Mouse (Mus musculus) layer of hippocampus, adult 9-11 months (tissue): ENCODE data around the gene Tmem202.

Experiments used
- DNase-seq: peaks from one replicate; pipeline ENCODE4 v3.0.0; 2022

Tmem202 gene

GRCm38 (mm10) chr9:59539441-59540137 lies at the start of gene Tmem202, which contains the start of gene Hexa:
Gene Tmem202 (minus strand): TSS chr9:59539847.
Gene Hexa (plus strand): TSS chr9:59539540.
- DNase-seq: peak; percentile 83

GRCm38 (mm10) chr9:59588710-59589671 lies 49.3 kb upstream of the Tmem202 start:
- DNase-seq: peak; percentile 94

GRCm38 (mm10) chr9:59588252-59588651 lies 48.6 kb upstream of the Tmem202 start:
- DNase-seq: peak; percentile 73

- DNase-seq: peak; percentile 83
These were observed 45.2 kb upstream of the Tmem202 start for GRCm38 (mm10) chr9:59584871-59585308.

GRCm38 (mm10) chr9:59578505-59578867 lies 38.8 kb upstream of the Tmem202 start:
- DNase-seq: no peak

- DNase-seq: peak; percentile 94
These were observed 38.3 kb upstream of the Tmem202 start, which contains the start of gene Celf6 for GRCm38 (mm10) chr9:59577844-59578504. Gene Celf6 (plus strand): TSS chr9:59577917.

GRCm38 (mm10) chr9:59577401-59577800 lies 37.8 kb upstream of the Tmem202 start:
- DNase-seq: no peak

GRCm38 (mm10) chr9:59571852-59572251 lies 32.2 kb upstream of the Tmem202 start:
- DNase-seq: no peak

- DNase-seq: no peak
These were observed 27.5 kb upstream of the Tmem202 start for GRCm38 (mm10) chr9:59567111-59567510.

GRCm38 (mm10) chr9:59565600-59565999 lies 26.0 kb upstream of the Tmem202 start:
- peak; percentile 65 for DNase-seq

- DNase-seq: no peak
These were observed 14.1 kb upstream of the Tmem202 start for GRCm38 (mm10) chr9:59553719-59554118.

- peak; percentile 48 for DNase-seq
These were observed 13.0 kb upstream of the Tmem202 start for GRCm38 (mm10) chr9:59552610-59553009.

GRCm38 (mm10) chr9:59551620-59552031 lies 12.0 kb upstream of the Tmem202 start:
- peak; percentile 66 for DNase-seq

GRCm38 (mm10) chr9:59551017-59551416 lies 11.4 kb upstream of the Tmem202 start:
- DNase-seq: no peak

- no peak for DNase-seq
These were observed 10.4 kb upstream of the Tmem202 start for GRCm38 (mm10) chr9:59550077-59550476.

GRCm38 (mm10) chr9:59548961-59549487 lies 9.4 kb upstream of the Tmem202 start:
- no peak for DNase-seq

- no peak for DNase-seq
These were observed 8.2 kb upstream of the Tmem202 start for GRCm38 (mm10) chr9:59547869-59548268.

- DNase-seq: no peak
These were observed 5.1 kb upstream of the Tmem202 start for GRCm38 (mm10) chr9:59544739-59545138.

- no peak for DNase-seq
These were observed 3.2 kb upstream of the Tmem202 start for GRCm38 (mm10) chr9:59542766-59543324.

GRCm38 (mm10) chr9:59541617-59542016 lies 2.0 kb upstream of the Tmem202 start:
- no peak for DNase-seq

GRCm38 (mm10) chr9:59537651-59538050 lies 2.0 kb downstream of the Tmem202 start:
- peak; percentile 72 for DNase-seq

- no peak for DNase-seq
These were observed 5.8 kb downstream of the Tmem202 start for GRCm38 (mm10) chr9:59533889-59534288.
